Mouse (Mus musculus): ENCODE measurements around the gene Adcy5. TPM values are rescaled to one million over a fixed set of nuclear protein-coding genes. Genes with fewer than 3 reads are reported as not detected.

The Adcy5 gene
- polyA plus RNA-seq, 1 experiment, result 6.8 TPM

- Histone ChIP-seq H3K27ac (ENCODE audit: control insufficient read depth, insufficient read depth, low read length) (no peak overlapping the region), H3K4me3 (ENCODE audit: control insufficient read depth, insufficient read depth, low read length) (no peak overlapping the region), H3K4me1 (replicated peaks; ENCODE audit: control insufficient read depth, insufficient read depth, low read length) (no peaks in the 10 kb centered on the region), H3K27me3 (ENCODE audit: control insufficient read depth, insufficient read depth, low read length) (no peaks in the 10 kb centered on the region), H3K36me3 (ENCODE audit: control insufficient read depth, insufficient read depth, low read length) (no peaks in the 10 kb centered on the region)
- DNase-seq, result no peak
- 63% methylated on average over 4 of the region's 4 CpGs for WGBS
- TF ChIP-seq POLR2A (IDR thresholded peaks at IDR 0.05; ENCODE audit: control insufficient read depth, extremely low read depth, insufficient read depth, low read length, poor library complexity) (no peak), CTCF (IDR thresholded peaks at IDR 0.05; ENCODE audit: borderline replicate concordance, control insufficient read depth, extremely low read depth, insufficient read depth, low read length, poor library complexity) (no peak)
Measured at GRCm38 (mm10) chr16:35319335-35319734, 164.7 kb downstream of the Adcy5 start.

GRCm38 (mm10) chr16:35319773-35320172, 165.1 kb downstream of the Adcy5 start:
- H3K4me3 ChIP-seq (ENCODE audit: control insufficient read depth, insufficient read depth, low read length), result no peak overlapping the region
- WGBS, result 94% methylated on average over 2 of the region's 2 CpGs
- no peak overlapping the region for H3K27ac ChIP-seq (ENCODE audit: control insufficient read depth, insufficient read depth, low read length)

DNA sequence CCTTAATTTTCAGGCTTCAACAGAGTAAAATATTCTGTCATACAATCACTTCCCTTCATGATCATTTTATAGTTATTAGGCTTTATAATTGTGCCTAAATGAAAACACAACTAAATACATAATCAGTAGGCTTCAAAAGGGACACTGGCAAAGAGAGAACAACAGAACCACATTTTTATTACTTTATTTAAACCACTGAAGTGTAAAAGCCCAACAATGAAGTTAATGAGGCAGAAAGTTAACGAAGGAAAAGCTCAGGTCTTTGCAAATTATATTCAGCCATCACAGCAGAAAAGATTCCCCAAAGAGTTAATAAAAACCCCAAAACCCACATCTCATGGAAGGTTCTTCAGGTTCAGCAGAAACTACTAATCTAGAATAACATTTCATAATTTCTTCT, 175.8 kb downstream of the Adcy5 start:
- Histone ChIP-seq H3K27me3 (ENCODE audit: control insufficient read depth, insufficient read depth, low read length) (no peaks in the 10 kb centered on the region), H3K4me1 (replicated peaks; ENCODE audit: control insufficient read depth, insufficient read depth, low read length) (no peaks in the 10 kb centered on the region)
- 95% methylated on average over 1 of the region's 1 CpGs for WGBS

More at GRCm38 (mm10) chr16:35319773-35320172, 165.1 kb downstream of the Adcy5 start:
- Histone ChIP-seq H3K36me3 (ENCODE audit: control insufficient read depth, insufficient read depth, low read length) (no peaks in the 10 kb centered on the region), H3K4me1 (replicated peaks; ENCODE audit: control insufficient read depth, insufficient read depth, low read length) (no peaks in the 10 kb centered on the region), H3K27me3 (ENCODE audit: control insufficient read depth, insufficient read depth, low read length) (no peaks in the 10 kb centered on the region)
- DNase-seq, result no peak
- TF ChIP-seq CTCF (IDR thresholded peaks at IDR 0.05; ENCODE audit: borderline replicate concordance, control insufficient read depth, extremely low read depth, insufficient read depth, low read length, poor library complexity) (no peak), POLR2A (IDR thresholded peaks at IDR 0.05; ENCODE audit: control insufficient read depth, extremely low read depth, insufficient read depth, low read length, poor library complexity) (no peak)

More for the DNA sequence above, 175.8 kb downstream of the Adcy5 start:
- H3K27ac ChIP-seq (ENCODE audit: control insufficient read depth, insufficient read depth, low read length), result no peak overlapping the region
- DNase-seq, result no peak
- H3K4me3 ChIP-seq (ENCODE audit: control insufficient read depth, insufficient read depth, low read length), result no peak overlapping the region
- H3K36me3 ChIP-seq (ENCODE audit: control insufficient read depth, insufficient read depth, low read length), result no peaks in the 10 kb centered on the region
- no peak for TF ChIP-seq POLR2A (IDR thresholded peaks at IDR 0.05; ENCODE audit: control insufficient read depth, extremely low read depth, insufficient read depth, low read length, poor library complexity)
- no peak for TF ChIP-seq CTCF (IDR thresholded peaks at IDR 0.05; ENCODE audit: borderline replicate concordance, control insufficient read depth, extremely low read depth, insufficient read depth, low read length, poor library complexity)

Other genes with a start within 250 kb of the Adcy5 start
- 14.1 and 15.4 TPM in 2 replicates for gene Hacd2, start 132.4 kb upstream of the Adcy5 start, polyA plus RNA-seq (2012; rRNA removed)
- 7.9 and 11.1 TPM in 2 replicates for gene Sec22a, start 209.0 kb downstream of the Adcy5 start, polyA plus RNA-seq (2012; rRNA removed)

Data from thymus, adult 2 months (tissue).